Mouse (Mus musculus): ENCODE results near the gene Dmd.

GRCm38 (mm10) chrX:85226883-85227282 lies 2278.2 kb downstream of the Dmd start:
- TF ChIP-seq CTCF (IDR thresholded peaks at IDR 0.05; ENCODE audit: extremely low read depth, insufficient read length, insufficient replicate concordance, low read depth, low read length) (no peak), POLR2A (IDR thresholded peaks at IDR 0.05; ENCODE audit: low read depth, low read length) (no peak)
